Mouse (Mus musculus) embryonic fibroblast, embryonic 13.5 days (primary cell): ENCODE measurements around the gene Ppp1r27. TPM values are rescaled to one million over a fixed set of nuclear protein-coding genes. Genes with fewer than 3 reads are reported as not detected.
"Not testable (repeated sequence)": the region's sequence is repeated elsewhere in the genome, so short reads cannot be mapped to it uniquely, and the experiment has no call there.

ENCODE experiments used
- H3K27ac ChIP-seq: 2 replicates; pipeline ENCODE4 v1.5.1; 2012; ENCODE audit warnings: low read length, control low read depth, inconsistent platforms; ENCODE audit not compliant: insufficient read depth
- H3K4me1 ChIP-seq: 2 replicates; pipeline ENCODE4 v1.6.1; 2011; ENCODE audit warnings: low read length; ENCODE audit not compliant: control insufficient read depth, insufficient read depth
- H3K4me3 ChIP-seq: 2 replicates; pipeline ENCODE4 v1.5.1; 2011; ENCODE audit warnings: mild to moderate bottlenecking, control low read depth, low read length; ENCODE audit not compliant: insufficient read depth
- CTCF ChIP-seq: IDR thresholded peaks from 2 replicates; pipeline ENCODE4 v1.5.1; 2011; ENCODE audit warnings: mild to moderate bottlenecking, control low read depth, low read length, moderate library complexity, borderline replicate concordance; ENCODE audit not compliant: insufficient read depth
- POLR2A ChIP-seq: IDR thresholded peaks from 2 replicates; pipeline ENCODE4 v1.6.1; 2011; ENCODE audit warnings: low read depth, mild to moderate bottlenecking, control low read depth, low read length, moderate library complexity
- polyA plus RNA-seq: library from polyadenylated mRNA; stranded (reverse); fragments of >200 nt; gene quantifications from 2 replicates; pipeline ENCODE4 v1.2.4, GENCODE M21; 2011; ENCODE audit warnings: low read depth; ENCODE audit not compliant: missing spikeins, insufficient read length

Ppp1r27 gene
- polyA plus RNA-seq: not detected in 2 replicates

- Histone ChIP-seq H3K27ac (0 out of 2 replicates have a peak within 1 kb of the TSS, but pooled peaks have one; percentile 14), H3K4me3 (peak within 1 kb of the TSS; percentile 48), H3K4me1 (peaks cover 3% of the 10 kb centered on the region; the same call in 1 of the 2 replicates)
- TF ChIP-seq POLR2A (no peak), CTCF (no peak)
Measured at GRCm38 (mm10) chr11:120550810-120551440, at the start of gene Ppp1r27. TSS of gene Ppp1r27 (minus strand) at chr11:120551132.

GRCm38 (mm10) chr11:120600716-120601115 lies 49.8 kb upstream of the Ppp1r27 start:
- H3K4me3 ChIP-seq: no peak overlapping the region
- no peak overlapping the region for H3K27ac ChIP-seq
- peaks cover 5% of the 10 kb centered on the region for H3K4me1 ChIP-seq
- TF ChIP-seq CTCF (no peak), POLR2A (no peak)

GRCm38 (mm10) chr11:120598990-120599549 lies 48.1 kb upstream of the Ppp1r27 start:
- no peak for TF ChIP-seq CTCF
- TF ChIP-seq POLR2A: 0 out of 2 replicates have a peak, but pooled peaks have one; percentile 37
- Histone ChIP-seq H3K27ac (peak overlapping the region; percentile 63; the same call in 1 of the 2 replicates), H3K4me3 (peak overlapping the region; percentile 60), H3K4me1 (peaks cover 7% of the 10 kb centered on the region)

- peak within 1 kb of the TSS; percentile 63 for H3K27ac ChIP-seq
- peaks cover 7% of the 10 kb centered on the region for H3K4me1 ChIP-seq
- no peak for TF ChIP-seq CTCF
- peak; percentile 90 for TF ChIP-seq POLR2A
- peak within 1 kb of the TSS; percentile 95 for H3K4me3 ChIP-seq
Measured at GRCm38 (mm10) chr11:120598283-120598989, 47.5 kb upstream of the Ppp1r27 start, which contains the start of the genes Alyref and Anapc11. TSS of gene Alyref (minus strand) at chr11:120598365. TSS of gene Anapc11 (plus strand) at chr11:120598421.

GRCm38 (mm10) chr11:120597240-120598235 lies 46.6 kb upstream of the Ppp1r27 start:
- no peak overlapping the region for H3K27ac ChIP-seq
- peaks cover 7% of the 10 kb centered on the region for H3K4me1 ChIP-seq
- peak overlapping the region; percentile 95 for H3K4me3 ChIP-seq
- no peak for TF ChIP-seq POLR2A
- TF ChIP-seq CTCF: no peak

GRCm38 (mm10) chr11:120588531-120588930 lies 37.6 kb upstream of the Ppp1r27 start:
- Histone ChIP-seq H3K4me3 (no peak overlapping the region), H3K4me1 (no peaks in the 10 kb centered on the region), H3K27ac (no peak overlapping the region)
- TF ChIP-seq POLR2A: no peak
- no peak for TF ChIP-seq CTCF

- H3K27ac ChIP-seq: no peak overlapping the region
Measured at GRCm38 (mm10) chr11:120583937-120584336, 33.0 kb upstream of the Ppp1r27 start.

GRCm38 (mm10) chr11:120582982-120583293 lies 32.0 kb upstream of the Ppp1r27 start:
- not testable (repeated sequence) for H3K27ac ChIP-seq, H3K4me3 ChIP-seq, H3K4me1 ChIP-seq

More at GRCm38 (mm10) chr11:120583937-120584336, 33.0 kb upstream of the Ppp1r27 start:
- TF ChIP-seq POLR2A (no peak), CTCF (no peak)
- H3K4me1 ChIP-seq: 0 out of 2 replicates have a peak, but pooled peaks cover 3% of the 10 kb centered on the region
- no peak overlapping the region for H3K4me3 ChIP-seq
